Mouse (Mus musculus) retina, embryonic 14.5 days (tissue): ENCODE measurements around the gene Phldb3.

Experiments used
- DNase-seq: peaks from one replicate; pipeline ENCODE4 v3.0.0-alpha.2; 2015; ENCODE audit warnings: low spot score

The Phldb3 gene

GRCm38 (mm10) chr7:24610144-24610878 is at the start of gene Phldb3:
TSS of gene Phldb3 (plus strand) at chr7:24610763.
- no peak for DNase-seq

- DNase-seq: no peak
These were observed 49.1 kb upstream of the Phldb3 start for GRCm38 (mm10) chr7:24561450-24561849.

DNA sequence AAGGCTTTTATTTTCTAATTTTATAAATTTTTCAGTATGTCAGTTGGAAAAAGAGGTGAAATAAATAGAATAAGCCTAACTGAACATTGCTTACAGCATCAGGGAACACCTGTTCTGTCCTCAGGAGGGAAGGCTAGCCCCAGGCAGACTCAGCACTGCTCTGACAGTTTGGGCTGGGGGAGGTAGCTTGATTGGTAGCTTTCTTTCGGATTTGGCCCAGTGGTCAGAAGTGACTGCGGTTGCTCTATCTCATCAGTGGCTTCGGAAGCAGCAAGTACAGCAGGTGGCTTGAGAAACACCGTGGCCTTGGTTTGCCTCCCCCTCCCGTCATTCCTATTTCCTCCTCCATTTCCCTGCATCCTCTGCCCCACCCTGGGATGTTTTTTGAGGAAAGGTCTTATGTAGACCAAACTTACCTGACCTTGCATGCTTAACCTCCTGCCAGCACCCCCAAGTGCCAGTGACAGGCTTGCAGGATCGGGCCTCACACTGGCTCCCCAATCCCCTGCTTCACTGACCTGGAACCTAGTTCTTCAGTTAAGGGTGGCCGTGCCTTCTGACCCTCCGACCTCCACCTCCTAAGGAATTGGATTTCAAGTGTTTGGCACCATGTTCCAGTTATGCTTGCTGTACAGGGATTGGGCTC is 47.2 kb upstream of the Phldb3 start:
- DNase-seq: no peak

GRCm38 (mm10) chr7:24563837-24564206 is 46.7 kb upstream of the Phldb3 start:
- no peak for DNase-seq

DNA sequence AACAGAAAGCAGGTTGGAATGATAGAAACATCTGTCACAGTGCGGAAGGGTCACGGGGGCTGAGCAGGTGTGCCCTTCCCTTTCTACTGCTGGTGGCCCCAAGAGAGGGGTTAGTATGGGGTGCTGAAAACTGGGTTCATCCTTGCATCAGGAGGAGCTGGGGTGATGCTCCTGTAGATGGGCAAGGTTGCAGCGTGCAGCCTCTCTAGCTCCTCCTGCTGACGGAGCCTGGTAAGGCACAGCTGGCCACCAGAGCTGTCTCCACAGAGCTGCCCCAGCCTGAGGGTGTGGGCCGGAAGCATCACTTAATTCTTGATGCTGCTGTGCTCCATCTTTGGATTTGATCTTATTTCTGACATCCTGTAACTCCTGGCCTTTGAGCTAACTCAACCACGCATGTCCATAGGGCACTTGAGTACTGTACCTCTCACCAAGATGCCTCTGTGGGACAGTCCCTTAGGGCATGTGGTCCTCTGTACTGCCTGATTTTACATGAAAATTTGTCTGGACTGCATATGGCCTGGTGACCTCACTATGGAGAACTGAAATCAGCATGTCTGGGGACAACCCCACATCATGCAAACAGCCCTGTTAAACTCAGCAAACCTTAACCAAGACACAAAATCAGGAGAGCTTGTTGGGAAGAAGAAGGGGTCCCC is 45.8 kb upstream of the Phldb3 start:
- peak; percentile 86 for DNase-seq

- no peak for DNase-seq
These were observed 44.9 kb upstream of the Phldb3 start for GRCm38 (mm10) chr7:24565627-24566026.

- no peak for DNase-seq
These were observed 44.4 kb upstream of the Phldb3 start for GRCm38 (mm10) chr7:24566206-24566605.

DNA sequence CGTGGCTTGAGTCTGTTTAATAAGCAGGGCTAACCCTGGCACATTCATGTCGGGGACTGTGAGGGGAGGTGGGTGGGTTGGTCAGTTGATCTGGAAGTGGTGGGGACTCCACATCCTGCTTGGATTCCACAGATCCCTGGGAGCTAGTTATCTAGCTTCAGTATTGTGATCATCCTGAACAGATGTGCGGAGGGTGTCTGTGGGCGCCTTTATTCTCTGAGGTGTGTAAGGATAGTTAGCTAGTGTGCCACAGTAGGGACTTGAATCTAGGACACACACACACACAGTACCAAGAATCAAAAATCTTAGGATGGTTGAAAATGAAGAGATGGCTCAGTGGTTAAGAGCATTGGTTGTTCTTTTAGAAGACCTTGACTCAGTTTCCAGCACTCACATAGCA is 42.1 kb upstream of the Phldb3 start:
- DNase-seq: no peak

DNA sequence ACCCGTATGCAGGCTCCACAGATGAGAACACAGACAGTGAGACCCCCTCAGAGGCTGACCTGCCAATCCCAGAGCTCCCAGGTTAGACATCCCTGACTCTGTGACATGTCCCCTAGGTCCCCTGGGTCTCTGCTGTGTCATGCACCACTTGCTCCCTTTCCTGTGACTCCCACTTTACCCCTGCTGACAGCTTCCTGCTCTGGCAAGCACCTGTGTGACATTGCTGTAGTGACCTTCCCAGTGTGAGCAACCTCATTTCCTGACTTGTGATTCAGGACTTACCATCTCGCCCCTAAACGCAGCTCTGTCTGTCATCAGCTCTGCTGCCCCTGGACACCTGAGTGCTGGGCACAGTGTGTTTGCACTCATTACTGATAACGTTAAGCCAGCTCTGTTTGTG is 39.5 kb upstream of the Phldb3 start:
- no peak for DNase-seq

DNA sequence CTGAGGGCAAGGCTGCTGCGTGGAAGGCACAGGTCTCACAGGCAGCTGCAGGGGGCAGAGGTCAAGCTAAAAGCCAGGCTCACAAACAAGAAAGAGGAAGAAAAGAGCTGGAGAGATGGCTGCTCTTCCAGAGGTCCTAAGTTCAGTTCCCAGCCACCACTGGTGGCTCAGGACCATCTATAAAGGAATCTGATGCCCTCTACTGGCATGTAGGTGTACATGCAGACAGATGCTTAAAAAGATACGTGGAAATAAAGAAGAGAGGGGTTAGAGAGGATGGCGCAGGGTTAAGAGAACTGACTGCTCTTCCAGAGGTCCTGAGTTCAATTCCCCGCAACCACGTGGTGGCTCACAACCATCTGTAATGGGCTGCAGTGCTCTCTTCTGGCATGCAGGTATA is 38.1 kb upstream of the Phldb3 start:
- peak; percentile 44 for DNase-seq

GRCm38 (mm10) chr7:24574224-24574796 is 36.3 kb upstream of the Phldb3 start:
- DNase-seq: no peak

DNA sequence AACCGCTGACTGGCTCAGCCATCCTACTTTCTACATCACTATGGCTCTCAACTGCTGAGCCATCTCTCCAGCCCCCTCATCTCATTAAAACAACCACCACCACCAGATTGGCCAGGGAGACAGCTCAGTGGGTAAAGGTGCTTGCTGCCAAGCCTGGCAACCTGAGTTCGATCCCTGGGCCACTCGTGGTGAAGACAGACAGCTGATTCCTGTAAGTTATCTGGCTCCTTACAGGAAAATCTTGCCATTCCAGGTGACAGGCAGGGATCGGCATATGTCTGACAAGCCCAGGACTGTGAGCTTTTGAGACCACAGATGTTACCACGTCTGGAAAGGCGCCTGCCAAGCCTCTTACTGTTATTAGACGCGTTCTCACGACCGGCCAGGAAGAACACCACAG is 32.8 kb upstream of the Phldb3 start:
- DNase-seq: no peak

- DNase-seq: no peak
These were observed 25.7 kb upstream of the Phldb3 start for GRCm38 (mm10) chr7:24584876-24585275.

DNA sequence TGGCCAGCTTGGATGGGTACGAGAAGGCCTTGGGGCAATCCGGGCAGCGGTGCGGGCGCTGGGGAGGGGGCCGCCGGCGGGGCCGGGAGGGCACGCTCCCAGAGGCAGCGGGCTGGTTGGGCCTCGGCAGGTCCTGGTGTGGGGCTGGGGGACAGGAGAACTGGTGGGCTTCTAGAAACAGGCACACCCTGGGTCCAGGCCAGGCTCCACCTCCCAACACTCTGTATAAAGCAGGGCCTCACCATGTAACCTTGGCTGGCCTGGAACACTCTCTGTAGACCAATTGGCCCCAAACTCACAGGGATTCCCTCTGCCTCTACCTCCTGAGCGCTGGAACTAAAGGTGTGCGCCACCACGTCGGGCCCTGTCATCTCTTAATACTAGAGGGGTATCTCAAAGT is 24.6 kb upstream of the Phldb3 start:
- DNase-seq: no peak

DNA sequence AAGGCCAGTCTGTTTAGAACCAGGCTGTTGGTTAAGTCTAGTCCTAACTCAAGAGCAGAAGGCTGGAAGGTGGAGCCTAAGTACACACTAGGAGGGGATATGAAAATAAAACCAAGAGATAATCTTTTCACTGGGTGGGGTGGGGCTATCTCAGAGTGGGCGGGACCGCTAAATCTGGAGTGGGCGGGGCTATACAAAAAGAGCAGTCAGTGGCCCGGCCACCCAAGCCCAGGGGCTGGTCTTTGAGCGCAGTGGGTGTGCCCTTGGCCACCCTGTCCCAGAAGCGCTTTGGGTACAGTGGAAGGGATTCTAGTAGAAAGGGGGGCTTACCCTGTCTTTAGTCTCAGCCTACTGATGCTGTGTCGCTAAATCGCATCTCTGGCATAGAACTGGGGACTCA is 23.7 kb upstream of the Phldb3 start:
- peak; percentile 37 for DNase-seq

DNA sequence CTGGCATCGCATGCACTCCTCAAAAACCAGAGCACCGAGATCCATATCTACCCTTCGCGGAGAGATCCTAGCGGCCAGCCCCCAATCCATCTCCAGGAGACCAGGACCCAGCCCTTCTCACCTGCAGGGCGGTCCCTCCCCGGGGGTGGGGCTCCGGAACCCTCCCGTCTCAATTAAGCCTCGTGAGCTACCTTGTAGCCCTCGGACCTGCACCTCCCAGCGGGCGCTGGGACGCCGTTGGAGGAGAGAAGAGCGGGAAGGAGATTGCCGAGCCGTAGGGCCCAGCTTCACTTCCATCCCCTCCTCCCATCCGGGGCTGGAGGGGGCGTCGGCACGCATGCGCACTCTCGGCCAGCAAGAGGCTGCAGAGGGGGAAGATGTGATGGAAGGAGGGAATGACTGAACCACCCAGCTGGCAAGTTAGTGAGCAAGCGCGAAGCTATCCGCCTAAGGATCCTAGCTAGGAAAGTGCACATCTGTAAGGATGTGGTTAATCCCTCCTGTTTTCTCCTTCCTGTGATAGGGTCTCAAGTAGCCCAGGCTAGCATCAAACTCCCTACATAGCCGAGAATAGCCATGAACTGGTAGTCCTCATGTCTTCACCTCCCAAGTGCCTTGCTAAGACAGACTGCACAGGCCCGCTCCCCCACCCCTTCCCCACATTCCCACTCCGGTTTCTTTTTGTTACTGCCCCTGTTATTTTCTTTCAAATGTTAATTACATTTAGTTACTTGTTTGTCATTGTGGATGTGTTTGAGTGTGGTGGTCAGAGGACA is 23.0 kb upstream of the Phldb3 start, which contains the start of the genes Ethe1 and Zfp575:
Ethe1 (plus strand) TSS at position 214 of the 776 bp plus-strand sequence.
Zfp575 (minus strand) TSS at position 312 of the 776 bp plus-strand sequence.
- peak; percentile 77 for DNase-seq

- no peak for DNase-seq
These were observed 22.2 kb upstream of the Phldb3 start for GRCm38 (mm10) chr7:24588336-24588735.

- no peak for DNase-seq
These were observed 18.8 kb upstream of the Phldb3 start for GRCm38 (mm10) chr7:24591735-24592134.

GRCm38 (mm10) chr7:24592163-24592562 is 18.4 kb upstream of the Phldb3 start:
- no peak for DNase-seq

GRCm38 (mm10) chr7:24592781-24593180 is 17.8 kb upstream of the Phldb3 start:
- no peak for DNase-seq

- peak; percentile 77 for DNase-seq
These were observed 16.8 kb upstream of the Phldb3 start for GRCm38 (mm10) chr7:24593621-24594308.
